Mouse (Mus musculus): ENCODE data around the gene Kcnc4. TPM values are rescaled to one million over a fixed set of nuclear protein-coding genes. Genes with fewer than 3 reads are reported as not detected.
A peak's percentile ranks its signal among the peaks of the same experiment; 100 is the strongest.

The Kcnc4 gene
- polyA plus RNA-seq, 1 experiment from 2014 or later = not detected

GRCm38 (mm10) chr3:107488637-107489036 lies 29.3 kb upstream of the Kcnc4 start:
- DNase-seq (ENCODE audit: low spot score) = no peak
- 0 out of 2 replicates have a peak, but pooled peaks cover 5% of the 10 kb centered on the region for H3K4me1 ChIP-seq
- H3K36me3 ChIP-seq = 0 out of 2 replicates have a peak, but pooled peaks cover 6% of the 10 kb centered on the region
- no peaks in the 10 kb centered on the region for H3K9me3 ChIP-seq (replicated peaks)
- WGBS = 59% methylated on average over 4 of the region's 4 CpGs
- no peak overlapping the region for H3K27ac ChIP-seq
- no peak overlapping the region for H3K4me3 ChIP-seq
- H3K27me3 ChIP-seq (ENCODE audit: low read depth, poor library complexity, severe bottlenecking) = no peaks in the 10 kb centered on the region

DNA sequence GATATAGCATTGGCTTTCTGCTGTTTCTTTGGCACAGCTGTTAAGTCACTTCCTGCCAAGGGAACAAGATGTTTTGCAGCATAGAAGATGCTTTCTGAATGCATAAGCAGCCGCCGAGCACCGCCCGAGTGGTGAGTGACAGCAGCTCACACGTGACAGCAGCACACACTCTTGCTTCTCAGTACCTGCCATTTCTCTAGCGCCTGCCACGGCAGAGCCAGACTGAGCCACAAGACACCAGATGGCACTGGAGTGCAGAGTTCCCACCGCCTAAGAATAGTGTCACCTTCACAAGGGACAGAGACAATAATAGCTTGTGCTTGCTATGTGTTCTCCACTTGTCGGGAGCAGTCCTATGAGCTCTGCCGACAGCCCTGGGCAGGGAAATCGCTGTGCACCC lies 23.9 kb upstream of the Kcnc4 start:
- 58% methylated on average over 11 of the region's 11 CpGs for WGBS
- DNase-seq (ENCODE audit: low spot score) = no peak
- H3K4me3 ChIP-seq = no peak overlapping the region

DNA sequence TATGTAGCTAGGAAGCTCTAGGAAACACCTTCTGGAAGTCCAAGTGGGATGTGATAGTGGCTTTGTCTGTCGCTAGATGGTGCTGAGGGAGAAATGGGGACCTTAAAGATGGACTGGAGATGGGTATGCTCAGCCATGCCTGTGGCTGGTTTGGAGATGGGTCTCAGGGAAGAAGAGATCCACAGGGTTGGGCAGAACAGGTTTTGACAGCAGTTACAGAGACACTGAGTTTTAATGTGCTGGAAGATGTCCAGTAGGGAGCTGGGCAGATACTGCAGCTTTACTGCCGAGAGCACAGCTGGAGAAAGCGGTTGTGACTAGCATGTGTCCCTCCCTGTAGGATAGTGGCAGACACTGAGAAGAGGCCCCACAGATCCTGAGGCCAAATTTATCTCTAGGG lies 21.3 kb upstream of the Kcnc4 start:
- no peak overlapping the region for H3K4me3 ChIP-seq
- H3K4me1 ChIP-seq = 0 out of 2 replicates have a peak, but pooled peaks cover 5% of the 10 kb centered on the region
- H3K27ac ChIP-seq = no peak overlapping the region
- WGBS = 78% methylated on average over 3 of the region's 3 CpGs
- H3K27me3 ChIP-seq (ENCODE audit: low read depth, poor library complexity, severe bottlenecking) = no peaks in the 10 kb centered on the region
- no peaks in the 10 kb centered on the region for H3K36me3 ChIP-seq
- H3K9me3 ChIP-seq (replicated peaks) = no peaks in the 10 kb centered on the region
- DNase-seq (ENCODE audit: low spot score) = no peak

More for the DNA sequence above, 23.9 kb upstream of the Kcnc4 start:
- no peaks in the 10 kb centered on the region for H3K9me3 ChIP-seq (replicated peaks)
- H3K36me3 ChIP-seq = no peaks in the 10 kb centered on the region
- H3K27me3 ChIP-seq (ENCODE audit: low read depth, poor library complexity, severe bottlenecking) = no peaks in the 10 kb centered on the region
- H3K27ac ChIP-seq = no peak overlapping the region
- H3K4me1 ChIP-seq = 0 out of 2 replicates have a peak, but pooled peaks cover 5% of the 10 kb centered on the region

DNA sequence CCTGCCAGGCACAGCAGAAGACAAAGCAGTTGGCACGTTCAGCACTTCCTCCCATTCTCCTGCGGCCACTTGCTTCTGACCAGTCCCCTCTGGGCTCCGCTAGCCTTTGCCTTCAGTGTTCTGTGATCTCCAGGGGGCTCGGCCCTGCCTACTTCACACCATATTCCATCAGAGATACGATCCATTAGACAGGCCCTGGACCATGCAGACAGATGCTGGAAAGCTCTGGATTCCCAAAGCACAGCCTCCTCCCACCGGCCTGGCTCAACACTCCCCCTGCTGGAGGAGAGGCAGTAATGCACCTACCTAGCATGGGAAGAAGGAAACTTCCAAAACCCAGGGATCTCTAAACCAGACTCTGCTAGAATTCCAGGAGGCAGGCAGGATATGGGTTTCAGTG lies 12.8 kb upstream of the Kcnc4 start:
- WGBS = 46% methylated on average over 6 of the region's 6 CpGs
- H3K36me3 ChIP-seq = no peaks in the 10 kb centered on the region
- H3K27ac ChIP-seq = no peak overlapping the region
- H3K9me3 ChIP-seq (replicated peaks) = no peaks in the 10 kb centered on the region
- DNase-seq (ENCODE audit: low spot score) = peak; percentile 69
- no peak overlapping the region for H3K4me3 ChIP-seq
- H3K27me3 ChIP-seq (ENCODE audit: low read depth, poor library complexity, severe bottlenecking) = peaks cover 17% of the 10 kb centered on the region
- H3K4me1 ChIP-seq = no peaks in the 10 kb centered on the region

DNA sequence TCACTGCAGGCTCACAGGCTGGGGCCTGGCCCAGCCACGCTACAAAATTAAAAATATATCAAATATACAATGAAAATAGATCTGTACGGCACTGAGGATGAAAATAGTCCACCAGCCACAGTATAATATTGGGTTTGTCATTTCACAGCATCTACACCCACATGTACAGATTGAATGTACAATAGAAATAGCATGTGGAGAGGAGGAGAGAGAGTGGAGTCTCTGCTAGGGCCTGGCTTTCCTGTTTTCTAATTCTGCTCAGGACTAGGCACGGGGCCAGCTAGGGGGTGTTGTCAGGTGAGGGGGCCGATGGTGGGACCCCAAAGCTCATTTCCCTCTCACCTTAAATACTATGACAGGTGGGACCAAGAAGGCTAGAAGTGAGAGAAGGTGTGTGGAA lies 9.7 kb upstream of the Kcnc4 start:
- DNase-seq (ENCODE audit: low spot score) = no peak
- H3K27ac ChIP-seq = no peak overlapping the region
- no peak overlapping the region for H3K4me3 ChIP-seq
- no peaks in the 10 kb centered on the region for H3K9me3 ChIP-seq (replicated peaks)
- H3K4me1 ChIP-seq = no peaks in the 10 kb centered on the region
- H3K27me3 ChIP-seq (ENCODE audit: low read depth, poor library complexity, severe bottlenecking) = peaks cover 34% of the 10 kb centered on the region
- no peaks in the 10 kb centered on the region for H3K36me3 ChIP-seq
- 81% methylated on average over 4 of the region's 4 CpGs for WGBS

- Histone ChIP-seq H3K4me3 (no peak overlapping the region), H3K4me1 (no peaks in the 10 kb centered on the region), H3K27me3 (ENCODE audit: low read depth, poor library complexity, severe bottlenecking) (peaks cover 43% of the 10 kb centered on the region), H3K27ac (no peak overlapping the region), H3K36me3 (no peaks in the 10 kb centered on the region), H3K9me3 (replicated peaks) (no peaks in the 10 kb centered on the region)
- no peak for DNase-seq (ENCODE audit: low spot score)
- 86% methylated on average over 11 of the region's 11 CpGs for WGBS
These were observed 8.8 kb upstream of the Kcnc4 start for GRCm38 (mm10) chr3:107468106-107468505.

DNA sequence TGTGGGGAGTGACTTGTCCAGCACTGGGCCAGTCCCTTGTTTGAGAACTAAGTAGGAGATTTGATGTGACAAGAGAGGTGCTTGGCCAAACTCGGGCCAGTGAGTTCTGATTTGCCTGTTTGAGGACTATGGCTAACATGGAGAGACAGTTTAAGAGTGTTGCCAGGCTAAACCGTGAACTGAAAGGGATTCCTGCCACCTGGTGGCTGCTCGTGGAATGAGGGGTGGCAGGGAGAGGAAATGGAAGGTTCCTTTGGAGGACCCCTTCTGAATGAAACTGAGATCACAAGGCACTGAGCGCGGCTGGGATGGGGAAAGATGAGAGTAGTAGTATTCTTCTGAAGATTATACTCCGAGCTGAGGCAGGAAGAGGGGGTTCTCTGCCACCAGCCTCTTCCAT lies 7.2 kb upstream of the Kcnc4 start:
- Histone ChIP-seq H3K4me3 (no peak overlapping the region), H3K4me1 (no peaks in the 10 kb centered on the region), H3K9me3 (replicated peaks) (no peaks in the 10 kb centered on the region), H3K36me3 (no peaks in the 10 kb centered on the region), H3K27me3 (ENCODE audit: low read depth, poor library complexity, severe bottlenecking) (peaks cover 57% of the 10 kb centered on the region), H3K27ac (no peak overlapping the region)
- WGBS = 9% methylated on average over 6 of the region's 6 CpGs
- DNase-seq (ENCODE audit: low spot score) = peak; percentile 86

DNA sequence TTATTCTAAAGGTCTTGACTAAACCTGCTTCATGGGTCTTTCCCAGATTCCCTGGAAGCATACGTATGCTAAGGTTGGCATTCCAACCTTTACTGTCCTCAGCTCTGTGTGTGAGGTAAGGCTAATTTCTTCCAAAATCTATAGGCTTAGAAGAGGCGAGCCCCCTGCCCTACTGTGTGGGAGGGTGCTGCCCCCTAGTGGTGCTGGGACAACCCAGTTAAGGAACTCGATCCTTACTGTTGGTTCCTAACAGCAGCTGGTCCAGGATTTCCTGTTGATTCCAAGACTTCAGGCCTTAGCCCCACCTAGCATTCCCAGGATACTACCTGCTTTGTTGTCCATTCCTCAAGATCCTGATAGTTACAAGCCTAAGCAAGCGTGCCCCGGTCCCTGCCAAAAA lies 2.8 kb upstream of the Kcnc4 start:
- Histone ChIP-seq H3K27ac (no peak overlapping the region), H3K36me3 (no peaks in the 10 kb centered on the region), H3K4me1 (peaks cover 26% of the 10 kb centered on the region), H3K9me3 (replicated peaks) (no peaks in the 10 kb centered on the region), H3K27me3 (ENCODE audit: low read depth, poor library complexity, severe bottlenecking) (peaks cover 84% of the 10 kb centered on the region), H3K4me3 (no peak overlapping the region)
- 17% methylated on average over 5 of the region's 5 CpGs for WGBS
- DNase-seq (ENCODE audit: low spot score) = peak; percentile 89

DNA sequence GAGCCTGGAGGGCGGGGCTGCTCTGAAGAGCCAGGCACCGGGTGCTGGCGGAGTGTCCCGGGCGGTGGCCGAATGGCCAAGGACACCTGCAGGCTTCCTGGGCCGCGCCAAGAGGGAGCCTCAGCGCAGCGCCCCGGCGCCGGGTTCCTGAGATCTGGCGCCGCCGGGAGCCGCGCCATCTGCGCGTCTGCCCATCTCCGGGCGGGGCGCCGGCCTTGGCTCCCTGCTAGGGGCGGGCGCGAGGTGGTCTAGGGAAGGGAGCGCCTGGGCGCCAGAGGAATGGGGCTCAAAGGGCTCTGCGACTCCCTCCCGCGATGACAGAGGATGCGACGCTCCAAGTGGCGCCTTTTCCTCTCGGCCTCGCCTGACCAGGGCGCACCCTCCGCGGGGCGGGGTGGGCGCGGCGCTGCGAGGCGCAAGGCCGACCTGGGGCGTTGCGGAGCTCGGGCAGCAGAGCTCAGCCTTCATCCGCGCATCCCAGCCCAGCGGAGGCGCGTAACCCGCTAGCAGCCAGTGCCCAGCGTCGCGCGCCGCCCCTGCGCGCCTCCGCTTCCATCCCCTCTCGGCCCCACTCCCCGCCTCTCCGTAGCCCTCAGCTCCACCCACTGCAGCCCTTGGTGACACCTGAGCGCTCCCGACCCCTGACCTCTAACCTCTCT lies 550 bp upstream of the Kcnc4 start:
- DNase-seq (ENCODE audit: low spot score) = peak; percentile 64
- no peaks in the 10 kb centered on the region for H3K9me3 ChIP-seq (replicated peaks)
- H3K4me3 ChIP-seq = peak overlapping the region; percentile 63
- WGBS = under 1% methylated on average over 68 of the region's 69 CpGs
- H3K27me3 ChIP-seq (ENCODE audit: low read depth, poor library complexity, severe bottlenecking) = peaks cover 97% of the 10 kb centered on the region
- H3K27ac ChIP-seq = peak overlapping the region; percentile 22; the same call in 1 of the 2 replicates
- H3K4me1 ChIP-seq = peaks cover 34% of the 10 kb centered on the region
- no peaks in the 10 kb centered on the region for H3K36me3 ChIP-seq

GRCm38 (mm10) chr3:107458528-107459195 lies 690 bp downstream of the Kcnc4 start:
- Histone ChIP-seq H3K4me1 (peaks cover 34% of the 10 kb centered on the region), H3K9me3 (replicated peaks) (no peaks in the 10 kb centered on the region), H3K4me3 (peak overlapping the region; percentile 63), H3K36me3 (no peaks in the 10 kb centered on the region), H3K27ac (peak overlapping the region; percentile 22; the same call in 1 of the 2 replicates), H3K27me3 (ENCODE audit: low read depth, poor library complexity, severe bottlenecking) (peaks cover 99% of the 10 kb centered on the region)
- DNase-seq (ENCODE audit: low spot score) = peak; percentile 66
- under 1% methylated on average over 51 of the region's 51 CpGs for WGBS

DNA sequence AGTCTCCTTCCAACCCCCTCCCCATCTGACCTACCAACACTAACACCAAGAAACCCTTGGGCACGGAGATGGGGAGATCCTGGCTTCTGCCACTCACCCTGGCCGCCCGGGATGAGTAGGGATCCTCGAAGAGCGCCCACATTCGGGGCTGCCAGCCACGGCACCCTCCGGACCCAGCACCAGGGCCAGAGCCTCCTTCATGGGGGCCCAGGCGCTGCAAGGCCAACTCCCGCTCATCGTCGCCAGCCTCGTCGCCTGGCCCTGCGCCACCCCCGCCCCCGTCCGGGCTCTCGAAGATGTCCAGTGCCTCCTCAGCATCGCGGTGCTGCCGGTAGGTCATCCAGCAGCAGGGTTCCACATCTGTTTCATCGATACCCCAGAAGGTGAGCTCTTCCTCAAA lies 1.2 kb downstream of the Kcnc4 start:
- H3K4me1 ChIP-seq = peaks cover 34% of the 10 kb centered on the region
- H3K27me3 ChIP-seq (ENCODE audit: low read depth, poor library complexity, severe bottlenecking) = peaks cover 99% of the 10 kb centered on the region
- no peaks in the 10 kb centered on the region for H3K9me3 ChIP-seq (replicated peaks)
- no peaks in the 10 kb centered on the region for H3K36me3 ChIP-seq
- peak; percentile 47 for DNase-seq (ENCODE audit: low spot score)
- 2% methylated on average over 23 of the region's 23 CpGs for WGBS
- H3K4me3 ChIP-seq = peak overlapping the region; percentile 63
- H3K27ac ChIP-seq = peak overlapping the region; percentile 22; the same call in 1 of the 2 replicates

GRCm38 (mm10) chr3:107454280-107454679 lies 5.1 kb downstream of the Kcnc4 start:
- Histone ChIP-seq H3K27me3 (ENCODE audit: low read depth, poor library complexity, severe bottlenecking) (peaks cover 63% of the 10 kb centered on the region), H3K4me1 (peaks cover 39% of the 10 kb centered on the region), H3K4me3 (no peak overlapping the region), H3K36me3 (no peaks in the 10 kb centered on the region), H3K9me3 (replicated peaks) (no peaks in the 10 kb centered on the region), H3K27ac (no peak overlapping the region)
- no peak for DNase-seq (ENCODE audit: low spot score)
- WGBS = 81% methylated on average over 4 of the region's 4 CpGs

- 85% methylated on average over 3 of the region's 3 CpGs for WGBS
- DNase-seq (ENCODE audit: low spot score) = no peak
These were observed 12.5 kb downstream of the Kcnc4 start for GRCm38 (mm10) chr3:107446822-107447221.

More at GRCm38 (mm10) chr3:107446822-107447221, 12.5 kb downstream of the Kcnc4 start:
- Histone ChIP-seq H3K4me1 (peaks cover 31% of the 10 kb centered on the region), H3K9me3 (replicated peaks) (no peaks in the 10 kb centered on the region), H3K36me3 (no peaks in the 10 kb centered on the region), H3K4me3 (no peak overlapping the region), H3K27ac (no peak overlapping the region), H3K27me3 (ENCODE audit: low read depth, poor library complexity, severe bottlenecking) (0 out of 2 replicates have a peak, but pooled peaks cover 9% of the 10 kb centered on the region)

All from limb, embryonic 10.5 days (tissue).